9 mouse cellular contexts compared by ENCODE assay signal in the genomic region with DNA sequence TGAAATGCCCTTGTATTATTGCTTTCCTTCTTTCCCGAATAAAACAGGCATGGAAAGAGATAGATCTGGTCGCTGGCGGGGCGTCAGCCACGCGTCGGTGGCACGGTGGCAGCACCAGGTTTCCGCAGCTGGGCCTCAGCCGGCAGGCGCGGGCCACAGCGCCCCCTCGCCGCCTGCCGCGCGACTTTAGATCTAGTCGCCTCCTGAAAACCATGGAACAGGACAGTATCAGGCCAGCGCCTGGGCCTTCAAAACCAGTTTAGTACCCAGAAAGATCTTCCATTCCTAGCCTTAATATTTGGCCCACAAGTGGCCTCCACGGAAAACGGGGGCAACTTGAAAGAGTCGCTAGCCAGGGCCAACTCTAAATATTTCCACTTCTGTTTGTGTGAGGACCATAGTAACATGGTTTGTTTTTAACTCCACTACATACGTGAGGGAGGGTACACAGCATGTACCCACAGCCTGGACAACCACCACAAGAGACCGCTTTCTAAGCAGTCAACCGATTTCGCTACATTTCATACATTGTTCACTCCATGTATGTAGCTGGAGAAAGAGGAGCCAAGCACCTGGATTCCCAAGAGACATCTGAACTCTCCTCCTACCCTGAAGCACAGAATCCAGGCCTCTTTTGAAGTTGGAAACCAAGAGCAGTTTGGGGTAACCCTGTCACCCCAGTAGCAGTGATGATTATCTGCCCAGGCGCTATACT. TPM values are rescaled to one million over a fixed set of nuclear protein-coding genes. Genes with fewer than 3 reads are reported as not detected.
A peak's percentile ranks its signal among the peaks of the same experiment; 100 is the strongest.
DNase-seq lines count a peak whose midpoint lies in the region; ATAC-seq lines count a peak whose summit lies in the region.
"Had no signal": no experiment of that assay in that cellular context is flagged by ENCODE, and none has a peak within 500 bp of the region (broad histone marks: within the 10 kb centered on the region; RNA-seq: fewer than 3 reads in every experiment).

No protein-coding gene starts in this region.

- peak overlapping the region; percentile 37 for H3K4me3 ChIP-seq in heart, embryonic 11.5 days (ENCODE audit: low read depth, low read length)
- H3K4me3 ChIP-seq in heart, embryonic 14.5 days (ENCODE audit: control insufficient read depth in 1 of 2, insufficient read depth in 1 of 2, low read depth in 1 of 2, low read length in 2 of 2) = peak overlapping the region in 1 of 2 experiments; percentile 36; a peak in 2 of 4 replicates
- H3K4me3 ChIP-seq in limb, embryonic 13.5 days = peak overlapping the region; percentile 37; the same call in 1 of the 2 replicates

- no peaks in the 10 kb centered on the region for H3K36me3 ChIP-seq in heart, embryonic 11.5 days (ENCODE audit: control insufficient read depth, insufficient read depth, low read length)
- H3K36me3 ChIP-seq in heart, embryonic 14.5 days (ENCODE audit: control insufficient read depth, insufficient read depth, low read length) = no peaks in the 10 kb centered on the region
- H3K36me3 ChIP-seq in limb, embryonic 13.5 days = no peaks in the 10 kb centered on the region

- no peak for ATAC-seq in heart, embryonic 11.5 days (replicated peaks; ENCODE audit: insufficient number of reproducible peaks, low FRiP score, low TSS enrichment)
- ATAC-seq in heart, embryonic 14.5 days (ENCODE audit: insufficient number of reproducible peaks, insufficient read depth, low FRiP score, low read depth) = no peak
- ATAC-seq in limb, embryonic 13.5 days (ENCODE audit: low FRiP score, low read depth) = no peak
- no peak for ATAC-seq in erythroid progenitor cell, adult 5-6 weeks (replicated peaks; ENCODE audit: low FRiP score, poor library complexity, severe bottlenecking)
- ATAC-seq: Patski had no signal

- 0 out of 2 replicates have a peak overlapping the region, but pooled peaks have one; percentile 16 for H3K9ac ChIP-seq in heart, embryonic 11.5 days (ENCODE audit: low read depth, low read length)
- no peak overlapping the region for H3K9ac ChIP-seq in heart, embryonic 14.5 days (ENCODE audit: low read length)
- no peak overlapping the region for H3K9ac ChIP-seq in limb, embryonic 13.5 days

- H3K9me3 ChIP-seq in heart, embryonic 11.5 days (replicated peaks; ENCODE audit: control insufficient read depth, low read length) = no peaks in the 10 kb centered on the region
- H3K9me3 ChIP-seq in heart, embryonic 14.5 days (ENCODE audit: control insufficient read depth, low read length) = no peaks in the 10 kb centered on the region
- no peaks in the 10 kb centered on the region for H3K9me3 ChIP-seq in limb, embryonic 13.5 days

- no peak for DNase-seq in heart, adult 8-10 months (ENCODE audit: low spot score)
- DNase-seq in neural tube, embryonic 10.5 days (ENCODE audit: extremely low spot score, low spot score) = peak; percentile 66
- DNase-seq in ovary, adult 18-20 months (ENCODE audit: low spot score) = no peak
- DNase-seq in left cerebral cortex, adult 8-10 months (ENCODE audit: low spot score in 2 of 2) = no peak

- peaks cover 86% of the 10 kb centered on the region for H3K27me3 ChIP-seq in heart, embryonic 11.5 days (ENCODE audit: control insufficient read depth, insufficient read depth, low read length)
- peaks cover 86% of the 10 kb centered on the region for H3K27me3 ChIP-seq in heart, embryonic 14.5 days (ENCODE audit: control insufficient read depth, insufficient read depth, low read length)
- peaks cover 98% of the 10 kb centered on the region for H3K27me3 ChIP-seq in limb, embryonic 13.5 days
- H3K27me3 ChIP-seq: Patski had no signal

- peaks cover 3% of the 10 kb centered on the region for H3K4me1 ChIP-seq in heart, embryonic 11.5 days (ENCODE audit: control insufficient read depth, insufficient read depth, low read length)
- peaks cover 6 to 13% of the 10 kb centered on the region in 2 experiments; a peak in 2 of 4 replicates for H3K4me1 ChIP-seq in heart, embryonic 14.5 days (ENCODE audit: control insufficient read depth in 2 of 2, insufficient read depth in 2 of 2, low read length in 2 of 2)
- H3K4me1 ChIP-seq in limb, embryonic 13.5 days = peaks cover 34% of the 10 kb centered on the region

- H3K27ac ChIP-seq in heart, embryonic 11.5 days (ENCODE audit: low read depth, low read length) = no peak overlapping the region
- no peak overlapping the region for H3K27ac ChIP-seq in heart, embryonic 14.5 days (replicated peaks in 1 of 2; ENCODE audit: control insufficient read depth in 1 of 2, insufficient read depth in 1 of 2, low read depth in 2 of 2, low read length in 2 of 2)
- no peak overlapping the region for H3K27ac ChIP-seq in limb, embryonic 13.5 days

- H3K4me2 ChIP-seq in heart, embryonic 11.5 days = peak overlapping the region; percentile 64
- peak overlapping the region; percentile 69 for H3K4me2 ChIP-seq in heart, embryonic 14.5 days (ENCODE audit: low read length)
- H3K4me2 ChIP-seq in limb, embryonic 13.5 days (replicated peaks) = peak overlapping the region; percentile 62

- 8% methylated on average over 28 of the region's 28 CpGs for WGBS in heart, embryonic 11.5 days (ENCODE audit: insufficient replicate concordance)
- whole genome bisulfite sequencing in heart, embryonic 14.5 days = 13% methylated on average over 28 of the region's 28 CpGs
- 7% methylated on average over 28 of the region's 28 CpGs for WGBS in limb, embryonic 13.5 days

RNA-seq across cellular contexts. Expression of a gene that starts 3.2 kb away (rescaled TPM):
- 11.0 and 13.3 TPM in 2 replicates for polyA plus RNA-seq in heart, embryonic 11.5 days (2014; fragmentation: Nextera tagmentation; extraction: Ambion mirVana)
- 1 to 10 TPM; 3.8 to 7.4 (median 4.9) TPM for total RNA-seq in heart, adult 8-10 months (2022)
- 11.2 and 13.3 TPM in 2 replicates for polyA plus RNA-seq in heart, embryonic 14.5 days (2014; fragmentation: Nextera tagmentation; extraction: Ambion mirVana)
- polyA plus RNA-seq in limb, embryonic 13.5 days (2015; fragmentation: Nextera tagmentation; extraction: Ambion mirVana) = 14.1 and 14.4 TPM in 2 replicates
- not detected in 2 replicates for total RNA-seq in erythroid progenitor cell, adult 5-6 weeks (2015; ENCODE audit: low replicate concordance)
- not detected in 2 replicates for total RNA-seq in erythroid progenitor cell, adult 5-6 weeks (2017; ENCODE audit: low replicate concordance)
- 1 to 10 TPM in 1 of 4 experiments, under 1 TPM in 1, not detected in 2; 0.50 to 1.3 TPM for total RNA-seq in left cerebral cortex, adult 8-10 months (2022)
